Mouse (Mus musculus) forebrain, embryonic 13.5 days (tissue): ENCODE measurements at regions not wholly inside any gene's neighbourhood (a gene's known extent, or its start where the extent isn't known, plus 50 kb on each side); places are given as distances from the start of the nearest gene placed in this dataset.
"Not testable (repeated sequence)": the region's sequence is repeated elsewhere in the genome, so short reads cannot be mapped to it uniquely, and the experiment has no call there.

Experiments
- ATAC-seq: fragments of 200-750 bp; cut with Nextera tagmentation; 2 replicates; pipeline ENCODE4 v1.8.0; 2017
- H3K27ac ChIP-seq: fragments of 300-500 bp; sonication (generic); 2 replicates; pipeline ENCODE4 v1.5.1; 2015; ENCODE audit warnings: inconsistent platforms, mild to moderate bottlenecking, moderate library complexity
- H3K27me3 ChIP-seq: fragments of 300-500 bp; sonication (generic); 2 replicates; pipeline ENCODE4 v1.6.1; 2015; ENCODE audit warnings: mild to moderate bottlenecking, inconsistent platforms
- H3K36me3 ChIP-seq: fragments of 300-500 bp; sonication (generic); 2 replicates; pipeline ENCODE4 v1.6.1; 2015; ENCODE audit warnings: mild to moderate bottlenecking, inconsistent platforms; ENCODE audit not compliant: poor library complexity, severe bottlenecking
- H3K4me1 ChIP-seq: fragments of 300-500 bp; sonication (generic); 2 replicates; pipeline ENCODE4 v1.6.1; 2015; ENCODE audit warnings: inconsistent platforms
- H3K4me2 ChIP-seq: fragments of 300-500 bp; sonication (generic); 2 replicates; pipeline ENCODE4 v1.6.1; 2015; ENCODE audit warnings: inconsistent platforms, mild to moderate bottlenecking, moderate library complexity
- H3K4me3 ChIP-seq: fragments of 300-500 bp; sonication (generic); 2 replicates; pipeline ENCODE4 v1.5.1; 2015; ENCODE audit warnings: mild to moderate bottlenecking, inconsistent platforms
- H3K9ac ChIP-seq: fragments of 300-500 bp; sonication (generic); 2 replicates; pipeline ENCODE4 v1.6.1; 2015; ENCODE audit warnings: mild to moderate bottlenecking, inconsistent platforms
- H3K9me3 ChIP-seq: fragments of 300-500 bp; sonication (generic); replicated peaks from 2 replicates; pipeline ENCODE4 v1.6.1; 2016; ENCODE audit warnings: inconsistent platforms
- WGBS: fragments of 180-500 bp; shearing (Covaris S2); methylation state at CpG from one replicate; pipeline ENCODE4 v1.1.7; 2015; 5-methylcytosine and 5-hydroxymethylcytosine counted together

- Histone ChIP-seq H3K9me3 (no peaks in the 10 kb centered on the region), H3K27me3 (no peaks in the 10 kb centered on the region), H3K27ac (no peak overlapping the region), H3K4me2 (no peak overlapping the region), H3K9ac (no peak overlapping the region), H3K4me3 (no peak overlapping the region), H3K36me3 (no peaks in the 10 kb centered on the region), H3K4me1 (no peaks in the 10 kb centered on the region)
- ATAC-seq, result no peak
- WGBS, result 89% methylated on average over 3 of the region's 3 CpGs
These were observed 467.3 kb upstream of the Slc35b3 start for GRCm38 (mm10) chr13:39427996-39428395.

- no peak for ATAC-seq
- Histone ChIP-seq H3K36me3 (no peaks in the 10 kb centered on the region), H3K27me3 (no peaks in the 10 kb centered on the region), H3K4me1 (no peaks in the 10 kb centered on the region), H3K9me3 (no peaks in the 10 kb centered on the region), H3K27ac (no peak overlapping the region), H3K9ac (no peak overlapping the region), H3K4me3 (no peak overlapping the region), H3K4me2 (no peak overlapping the region)
- 71% methylated on average over 6 of the region's 6 CpGs for WGBS
These were observed 465.3 kb upstream of the Slc35b3 start for GRCm38 (mm10) chr13:39425944-39426343.

- H3K4me3 ChIP-seq, result no peak overlapping the region
- H3K27ac ChIP-seq, result no peak overlapping the region
- H3K9me3 ChIP-seq, result no peaks in the 10 kb centered on the region
- H3K4me1 ChIP-seq, result no peaks in the 10 kb centered on the region
- ATAC-seq, result no peak
- no peak overlapping the region for H3K4me2 ChIP-seq
- no peaks in the 10 kb centered on the region for H3K36me3 ChIP-seq
- peaks cover 3% of the 10 kb centered on the region; the same call in 1 of the 2 replicates for H3K27me3 ChIP-seq
- no peak overlapping the region for H3K9ac ChIP-seq
- 54% methylated on average over 7 of the region's 7 CpGs for WGBS
These were observed 457.5 kb upstream of the Slc35b3 start for GRCm38 (mm10) chr13:39418127-39418526.

GRCm38 (mm10) chr13:39411471-39412251 is 451.0 kb upstream of the Slc35b3 start:
- no peaks in the 10 kb centered on the region for H3K36me3 ChIP-seq
- WGBS, result 42% methylated on average over 14 of the region's 14 CpGs
- H3K9ac ChIP-seq, result no peak overlapping the region
- no peaks in the 10 kb centered on the region for H3K4me1 ChIP-seq
- no peak for ATAC-seq
- H3K27me3 ChIP-seq, result peaks cover 21% of the 10 kb centered on the region; the same call in 1 of the 2 replicates
- H3K9me3 ChIP-seq, result no peaks in the 10 kb centered on the region
- H3K4me3 ChIP-seq, result no peak overlapping the region
- H3K27ac ChIP-seq, result no peak overlapping the region
- H3K4me2 ChIP-seq, result no peak overlapping the region

GRCm38 (mm10) chr13:39392589-39392988 is 431.9 kb upstream of the Slc35b3 start:
- no peak overlapping the region for H3K9ac ChIP-seq
- 83% methylated on average over 3 of the region's 3 CpGs for WGBS

GRCm38 (mm10) chr13:39392151-39392550 is 431.5 kb upstream of the Slc35b3 start:
- H3K9ac ChIP-seq, H3K4me3 ChIP-seq, H3K4me1 ChIP-seq, H3K36me3 ChIP-seq, H3K27ac ChIP-seq, H3K4me2 ChIP-seq, H3K9me3 ChIP-seq, ATAC-seq, H3K27me3 ChIP-seq: not testable (repeated sequence)
- whole genome bisulfite sequencing, result 69% methylated on average over 1 of the region's 1 CpGs

More at GRCm38 (mm10) chr13:39392589-39392988, 431.9 kb upstream of the Slc35b3 start:
- Histone ChIP-seq H3K27ac (no peak overlapping the region), H3K4me3 (no peak overlapping the region), H3K9me3 (no peaks in the 10 kb centered on the region), H3K36me3 (no peaks in the 10 kb centered on the region), H3K4me1 (no peaks in the 10 kb centered on the region), H3K27me3 (no peaks in the 10 kb centered on the region), H3K4me2 (no peak overlapping the region)
- no peak for ATAC-seq

- no peaks in the 10 kb centered on the region for H3K4me1 ChIP-seq
- H3K4me2 ChIP-seq, result no peak overlapping the region
- WGBS, result 89% methylated on average over 8 of the region's 8 CpGs
- no peak for ATAC-seq
- no peaks in the 10 kb centered on the region for H3K27me3 ChIP-seq
- H3K27ac ChIP-seq, result no peak overlapping the region
- H3K36me3 ChIP-seq, result no peaks in the 10 kb centered on the region
- H3K9ac ChIP-seq, result no peak overlapping the region
- no peaks in the 10 kb centered on the region for H3K9me3 ChIP-seq
- no peak overlapping the region for H3K4me3 ChIP-seq
These were observed 416.0 kb upstream of the Slc35b3 start for GRCm38 (mm10) chr13:39376677-39377076.

GRCm38 (mm10) chr13:39376269-39376668 is 415.6 kb upstream of the Slc35b3 start:
- no peak overlapping the region for H3K9ac ChIP-seq
- H3K9me3 ChIP-seq, result no peaks in the 10 kb centered on the region
- 93% methylated on average over 6 of the region's 6 CpGs for WGBS
- no peak overlapping the region for H3K4me3 ChIP-seq
- ATAC-seq, result no peak
- H3K4me2 ChIP-seq, result no peak overlapping the region
- no peak overlapping the region for H3K27ac ChIP-seq
- H3K27me3 ChIP-seq, result no peaks in the 10 kb centered on the region
- no peaks in the 10 kb centered on the region for H3K36me3 ChIP-seq
- H3K4me1 ChIP-seq, result no peaks in the 10 kb centered on the region

GRCm38 (mm10) chr13:39372565-39372964 is 411.9 kb upstream of the Slc35b3 start:
- Histone ChIP-seq H3K4me1 (no peaks in the 10 kb centered on the region), H3K27ac (no peak overlapping the region), H3K9me3 (no peaks in the 10 kb centered on the region), H3K4me3 (no peak overlapping the region), H3K27me3 (no peaks in the 10 kb centered on the region), H3K4me2 (no peak overlapping the region), H3K36me3 (no peaks in the 10 kb centered on the region), H3K9ac (no peak overlapping the region)
- ATAC-seq, result no peak
- 81% methylated on average over 3 of the region's 3 CpGs for WGBS

- Histone ChIP-seq H3K27ac (no peak overlapping the region), H3K27me3 (no peaks in the 10 kb centered on the region), H3K9me3 (no peaks in the 10 kb centered on the region), H3K9ac (no peak overlapping the region), H3K4me3 (no peak overlapping the region), H3K4me1 (no peaks in the 10 kb centered on the region), H3K36me3 (no peaks in the 10 kb centered on the region), H3K4me2 (no peak overlapping the region)
- WGBS, result 55% methylated on average over 4 of the region's 4 CpGs
- ATAC-seq, result no peak
These were observed 403.0 kb upstream of the Slc35b3 start for GRCm38 (mm10) chr13:39363637-39364036.

- Histone ChIP-seq H3K4me3 (no peak overlapping the region), H3K27me3 (no peaks in the 10 kb centered on the region), H3K9me3 (no peaks in the 10 kb centered on the region), H3K9ac (no peak overlapping the region), H3K4me1 (no peaks in the 10 kb centered on the region), H3K27ac (no peak overlapping the region), H3K4me2 (no peak overlapping the region), H3K36me3 (no peaks in the 10 kb centered on the region)
- ATAC-seq, result no peak
- 33% methylated on average over 13 of the region's 13 CpGs for WGBS
These were observed 401.9 kb upstream of the Slc35b3 start for GRCm38 (mm10) chr13:39362536-39362935.

- no peaks in the 10 kb centered on the region for H3K9me3 ChIP-seq
- WGBS, result 72% methylated on average over 2 of the region's 2 CpGs
- H3K4me2 ChIP-seq, result no peak overlapping the region
- H3K36me3 ChIP-seq, result no peaks in the 10 kb centered on the region
- H3K9ac ChIP-seq, result no peak overlapping the region
- no peak overlapping the region for H3K4me3 ChIP-seq
- no peaks in the 10 kb centered on the region for H3K4me1 ChIP-seq
- no peak overlapping the region for H3K27ac ChIP-seq
- ATAC-seq, result no peak
- no peaks in the 10 kb centered on the region for H3K27me3 ChIP-seq
These were observed 390.9 kb upstream of the Slc35b3 start for GRCm38 (mm10) chr13:39351606-39352005.

- H3K27ac ChIP-seq, result no peak overlapping the region
- H3K4me2 ChIP-seq, result no peak overlapping the region
- H3K4me3 ChIP-seq, result no peak overlapping the region
- no peaks in the 10 kb centered on the region for H3K27me3 ChIP-seq
- ATAC-seq, result peak; percentile 68
- no peak overlapping the region for H3K9ac ChIP-seq
- H3K36me3 ChIP-seq, result no peaks in the 10 kb centered on the region
- no peaks in the 10 kb centered on the region for H3K4me1 ChIP-seq
- WGBS, result 65% methylated on average over 12 of the region's 12 CpGs
- H3K9me3 ChIP-seq, result no peaks in the 10 kb centered on the region
These were observed 390.0 kb upstream of the Slc35b3 start for GRCm38 (mm10) chr13:39350668-39351067.
